Mouse (Mus musculus) kidney, embryonic 14.5 days (tissue): ENCODE results near the gene Slc25a27. TPM values are rescaled to one million over a fixed set of nuclear protein-coding genes. Genes with fewer than 3 reads are reported as not detected.

ENCODE experiments used
- ATAC-seq: fragments of 200-750 bp; cut with Nextera tagmentation; 2 replicates; pipeline ENCODE4 v1.8.0; 2017; ENCODE audit warnings: moderate number of reproducible peaks, mild to moderate bottlenecking, moderate TSS enrichment, moderate library complexity; ENCODE audit not compliant: low FRiP score, low TSS enrichment
- H3K27ac ChIP-seq: fragments of 300-500 bp; sonication (generic); 2 replicates; pipeline ENCODE4 v1.5.1; 2014; ENCODE audit warnings: low read depth, mild to moderate bottlenecking, low read length, moderate library complexity, mixed read lengths
- H3K27me3 ChIP-seq: fragments of 300-500 bp; sonication (generic); 2 replicates; pipeline ENCODE4 v1.6.1; 2014; ENCODE audit warnings: mild to moderate bottlenecking, low read length; ENCODE audit not compliant: control insufficient read depth, insufficient read depth
- H3K36me3 ChIP-seq: fragments of 300-500 bp; sonication (generic); 2 replicates; pipeline ENCODE4 v1.6.1; 2014; ENCODE audit warnings: low read length, mixed read lengths; ENCODE audit not compliant: control insufficient read depth, insufficient read depth
- H3K4me1 ChIP-seq: fragments of 300-500 bp; sonication (generic); 2 replicates; pipeline ENCODE4 v1.6.1; 2014; ENCODE audit warnings: low read length, mixed read lengths; ENCODE audit not compliant: control insufficient read depth, insufficient read depth
- H3K4me2 ChIP-seq: fragments of 300-500 bp; sonication (generic); replicated peaks from 2 replicates; pipeline ENCODE4 v1.6.1; 2014; ENCODE audit warnings: low read depth, mild to moderate bottlenecking, low read length
- H3K4me3 ChIP-seq: fragments of 300-500 bp; sonication (generic); 2 replicates; pipeline ENCODE4 v1.5.1; 2014; ENCODE audit warnings: mild to moderate bottlenecking, low read length
- H3K9ac ChIP-seq: fragments of 300-500 bp; sonication (generic); 2 replicates; pipeline ENCODE4 v1.6.1; 2014; ENCODE audit warnings: low read depth, mild to moderate bottlenecking, low read length, moderate library complexity
- H3K9me3 ChIP-seq: fragments of 300-500 bp; sonication (generic); 2 replicates; pipeline ENCODE4 v1.6.1; 2016; ENCODE audit warnings: low read length; ENCODE audit not compliant: control insufficient read depth
- WGBS: fragments of 180-500 bp; shearing (Covaris S2); extraction: QIAGEN DNeasy Blood & Tissue Kit; methylation state at CpG from one replicate; pipeline ENCODE4 v1.1.7; 2014; 5-methylcytosine and 5-hydroxymethylcytosine counted together
- polyA plus RNA-seq: library from polyadenylated mRNA; unstranded; fragments of >200 nt; fragmentation: Nextera tagmentation; extraction: Ambion mirVana; gene quantifications from 2 replicates; pipeline ENCODE4 v1.2.1, GENCODE M21; 2014

Gene Slc25a27
- polyA plus RNA-seq, 1 experiment from 2014 or later, result 12.7 TPM

DNA sequence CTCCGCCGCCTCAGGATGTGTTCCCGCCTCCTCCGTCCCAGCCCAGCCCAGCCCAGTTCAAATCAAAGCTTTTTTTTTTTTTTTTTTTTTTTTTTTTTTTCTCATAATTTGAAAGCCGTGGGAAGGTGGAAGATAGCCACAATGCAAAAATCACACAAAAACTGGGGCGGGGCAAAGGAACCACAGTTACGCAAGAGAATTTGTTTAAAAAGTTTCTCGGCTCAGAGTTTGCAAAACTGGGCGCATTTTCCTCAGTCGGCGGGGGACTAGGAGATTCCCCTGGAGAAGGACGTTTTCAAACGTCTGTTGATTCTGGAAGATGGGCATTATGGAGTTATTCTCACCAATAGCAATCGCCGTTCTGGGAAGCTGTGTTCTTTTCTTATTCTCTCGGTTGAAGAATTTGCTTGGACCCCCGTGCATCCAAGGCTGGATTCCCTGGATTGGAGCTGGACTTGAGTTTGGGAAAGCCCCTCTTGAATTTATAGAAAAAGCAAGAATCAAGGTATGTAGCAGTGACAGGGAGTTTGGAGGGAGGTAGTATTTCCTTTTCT lies 353 bp upstream of the Slc25a27 start, which contains the start of gene Cyp39a1:
TSS of gene Cyp39a1 (plus strand) at position 136 of the 554 bp plus-strand sequence.
- Histone ChIP-seq H3K9ac (peak within 1 kb of the TSS; percentile 71), H3K36me3 (no peaks in the 10 kb centered on the region), H3K4me3 (peak within 1 kb of the TSS; percentile 89), H3K27ac (no peak within 1 kb of the TSS), H3K27me3 (no peaks in the 10 kb centered on the region), H3K4me1 (peaks cover 13% of the 10 kb centered on the region; the same call in 1 of the 2 replicates), H3K9me3 (no peaks in the 10 kb centered on the region), H3K4me2 (peak within 1 kb of the TSS; percentile 89)
- under 1% methylated on average over 17 of the region's 17 CpGs for WGBS
- peak; percentile 7; the same call in 1 of the 2 replicates for ATAC-seq

DNA sequence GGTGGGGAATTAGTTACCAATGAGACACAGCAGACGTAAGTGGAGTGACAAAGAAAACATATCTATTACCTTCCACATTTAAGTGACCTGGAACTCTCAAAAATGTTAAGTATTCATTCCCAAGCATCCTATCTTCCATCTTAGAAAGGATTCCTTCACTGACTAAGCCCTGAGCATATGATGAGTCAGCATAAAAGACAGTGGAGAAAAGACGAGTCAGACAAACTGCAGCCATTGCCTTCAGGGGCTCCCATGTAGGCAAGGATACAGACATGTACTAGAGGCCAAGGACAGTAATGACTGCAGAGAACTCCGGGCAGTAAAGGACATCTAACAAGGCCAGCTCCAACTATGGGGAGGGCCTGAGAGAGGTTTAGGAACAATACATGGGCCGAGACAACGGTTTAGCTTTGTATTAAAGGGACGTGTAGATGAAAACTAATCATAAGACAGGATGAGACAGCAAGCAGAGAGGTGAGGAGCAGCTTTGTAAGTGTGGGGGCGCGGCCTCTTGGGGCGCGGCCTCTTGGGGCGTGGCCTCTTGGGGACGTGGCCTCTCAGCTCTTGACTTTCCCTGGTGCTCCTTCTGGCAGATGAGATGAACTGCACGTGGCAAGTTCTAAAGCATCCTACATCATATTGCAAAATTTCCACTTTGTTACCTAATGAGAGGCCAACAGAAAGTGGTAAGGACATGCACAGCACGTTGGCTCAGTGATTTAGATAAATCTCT lies 15.5 kb downstream of the Slc25a27 start:
- Histone ChIP-seq H3K36me3 (peaks cover 2% of the 10 kb centered on the region; the same call in 1 of the 2 replicates), H3K4me2 (no peak overlapping the region), H3K4me3 (no peak overlapping the region), H3K9me3 (no peaks in the 10 kb centered on the region), H3K27me3 (no peaks in the 10 kb centered on the region), H3K9ac (no peak overlapping the region), H3K27ac (no peak overlapping the region), H3K4me1 (no peaks in the 10 kb centered on the region)
- WGBS, result 70% methylated on average over 14 of the region's 14 CpGs
- no peak for ATAC-seq

DNA sequence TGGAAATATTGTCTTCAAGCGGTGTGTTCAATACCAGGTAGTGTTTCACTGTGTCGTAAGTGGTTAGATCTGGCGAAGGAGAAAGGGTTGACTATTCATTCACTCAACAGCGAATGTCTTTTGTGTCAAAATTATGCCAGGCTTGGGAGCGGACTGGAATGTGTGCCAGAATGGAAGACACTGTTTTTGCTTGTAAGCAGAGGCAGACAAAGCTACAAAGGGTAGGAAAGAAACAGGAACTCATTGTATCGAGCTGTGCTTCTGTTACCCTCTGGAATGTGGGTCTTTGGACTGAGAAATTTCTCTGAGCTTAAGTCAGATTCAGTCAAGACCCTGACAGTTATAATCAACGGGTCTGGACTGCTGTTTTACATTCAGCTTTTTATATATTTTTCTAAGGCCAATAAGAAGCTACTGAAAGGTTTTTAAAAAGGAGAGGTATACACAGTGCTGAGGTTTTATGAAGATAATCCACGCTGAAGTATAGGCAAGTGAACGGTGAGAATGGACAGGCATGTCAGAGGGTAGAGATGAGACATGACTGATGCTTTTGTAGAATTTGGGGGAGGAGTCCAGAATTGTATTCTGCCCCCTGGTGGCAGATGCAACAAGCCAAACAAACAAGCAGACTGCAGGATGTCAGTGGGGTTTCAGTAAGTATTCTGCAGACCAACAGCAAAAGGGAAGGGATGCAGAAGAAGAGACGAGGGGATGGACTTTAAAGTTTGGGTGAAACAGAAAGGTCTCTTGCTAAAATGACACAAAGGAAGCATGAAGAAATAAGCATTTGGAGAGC lies 17.2 kb downstream of the Slc25a27 start:
- Histone ChIP-seq H3K4me3 (no peak overlapping the region), H3K9me3 (no peaks in the 10 kb centered on the region), H3K27me3 (no peaks in the 10 kb centered on the region), H3K4me2 (no peak overlapping the region), H3K4me1 (no peaks in the 10 kb centered on the region), H3K9ac (no peak overlapping the region), H3K36me3 (peaks cover 2% of the 10 kb centered on the region; the same call in 1 of the 2 replicates), H3K27ac (no peak overlapping the region)
- no peak for ATAC-seq
- WGBS, result 91% methylated on average over 10 of the region's 10 CpGs

DNA sequence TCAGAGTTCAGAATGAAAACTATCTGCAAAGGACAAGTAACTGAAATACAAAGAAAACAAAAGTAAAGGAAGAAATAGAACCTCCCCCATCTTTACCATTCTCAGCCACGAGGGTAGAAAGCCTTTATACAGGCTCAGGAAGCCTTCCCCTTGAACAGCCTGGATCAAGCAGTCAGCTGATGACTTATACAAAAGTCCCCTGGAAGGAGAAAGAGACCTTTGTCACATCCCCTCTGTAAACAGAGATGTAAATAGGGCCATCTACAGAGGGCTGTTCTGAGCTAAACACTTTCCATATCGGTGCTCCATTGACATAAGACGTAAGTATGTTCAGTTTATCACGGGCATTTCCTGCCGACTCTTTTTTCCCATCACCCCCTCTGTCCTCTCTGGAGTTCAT lies 20.1 kb downstream of the Slc25a27 start:
- H3K9ac ChIP-seq, result no peak overlapping the region
- no peaks in the 10 kb centered on the region for H3K9me3 ChIP-seq
- no peak overlapping the region for H3K4me3 ChIP-seq
- no peak overlapping the region for H3K4me2 ChIP-seq
- no peaks in the 10 kb centered on the region for H3K27me3 ChIP-seq
- 65% methylated on average over 5 of the region's 5 CpGs for WGBS
- ATAC-seq, result no peak
- H3K36me3 ChIP-seq, result peaks cover 2% of the 10 kb centered on the region; the same call in 1 of the 2 replicates
- no peaks in the 10 kb centered on the region for H3K4me1 ChIP-seq
- no peak overlapping the region for H3K27ac ChIP-seq

DNA sequence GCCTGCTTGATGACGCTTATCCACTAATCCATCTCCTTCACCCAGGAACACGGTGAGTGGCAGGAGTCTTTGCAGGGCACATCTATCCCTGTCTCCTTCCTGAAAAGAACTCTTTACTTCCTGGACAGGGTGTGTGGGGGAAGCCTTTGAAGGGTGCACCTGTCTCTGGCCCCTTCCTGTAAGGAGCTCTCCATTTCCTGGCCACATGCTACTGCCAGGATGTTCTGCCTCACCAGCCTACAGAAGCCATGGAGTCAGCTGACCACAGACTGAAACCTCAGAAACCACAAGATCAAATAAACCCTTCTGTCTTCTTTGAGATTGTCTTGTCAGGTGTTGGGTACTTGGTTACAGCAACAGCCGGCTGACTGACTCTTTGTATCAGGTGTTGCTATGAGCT lies 21.9 kb downstream of the Slc25a27 start:
- Histone ChIP-seq H3K9ac (no peak overlapping the region), H3K4me3 (no peak overlapping the region), H3K9me3 (no peaks in the 10 kb centered on the region), H3K4me2 (no peak overlapping the region), H3K27ac (no peak overlapping the region), H3K36me3 (peaks cover 2% of the 10 kb centered on the region; the same call in 1 of the 2 replicates), H3K27me3 (no peaks in the 10 kb centered on the region), H3K4me1 (no peaks in the 10 kb centered on the region)
- WGBS, result 89% methylated on average over 3 of the region's 3 CpGs
- ATAC-seq, result no peak

DNA sequence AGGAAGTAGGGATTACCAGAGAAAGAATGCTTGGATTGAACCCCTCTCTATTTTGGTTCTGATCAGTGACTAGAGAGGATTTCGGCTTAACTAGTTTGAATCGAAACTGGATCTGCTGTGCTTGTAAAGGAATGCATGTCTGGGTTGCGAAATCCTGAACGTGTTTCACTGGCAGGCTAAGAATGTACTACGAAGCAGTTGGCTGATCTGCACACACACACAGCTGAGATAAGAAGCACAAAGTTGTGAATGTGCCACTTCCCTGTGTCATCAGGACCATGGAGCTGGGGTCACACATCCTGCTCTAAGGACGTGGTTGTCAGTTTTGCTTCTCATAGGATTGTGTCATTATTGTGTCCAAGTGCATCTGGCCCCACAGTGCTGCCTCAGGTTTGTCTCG lies 22.6 kb downstream of the Slc25a27 start:
- Histone ChIP-seq H3K4me3 (no peak overlapping the region), H3K36me3 (peaks cover 2% of the 10 kb centered on the region; the same call in 1 of the 2 replicates), H3K4me2 (no peak overlapping the region), H3K9me3 (no peaks in the 10 kb centered on the region), H3K27me3 (no peaks in the 10 kb centered on the region), H3K27ac (no peak overlapping the region), H3K9ac (no peak overlapping the region), H3K4me1 (no peaks in the 10 kb centered on the region)
- 83% methylated on average over 7 of the region's 7 CpGs for WGBS
- no peak for ATAC-seq

DNA sequence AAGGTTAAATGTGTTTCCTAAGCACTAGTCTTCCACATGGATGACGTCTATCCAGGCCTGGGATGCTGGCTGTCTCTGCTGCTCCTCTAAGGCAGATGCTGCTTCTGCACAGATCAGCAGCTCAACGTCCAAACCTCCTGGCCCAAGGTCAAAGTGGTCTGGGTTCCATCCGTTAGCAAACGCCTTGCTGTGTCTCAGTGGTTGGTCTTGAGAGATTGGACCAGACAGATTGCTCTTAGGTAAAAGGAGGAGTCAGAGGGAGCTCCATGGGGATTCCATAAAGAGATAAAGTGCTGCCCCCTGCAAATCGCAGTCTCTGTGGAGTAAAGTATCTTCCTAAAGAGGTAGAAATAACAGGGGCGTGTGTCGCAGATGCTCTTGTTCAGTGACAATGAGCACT lies 23.8 kb downstream of the Slc25a27 start:
- no peaks in the 10 kb centered on the region for H3K4me1 ChIP-seq
- H3K9ac ChIP-seq, result no peak overlapping the region
- H3K27ac ChIP-seq, result no peak overlapping the region
- WGBS, result 76% methylated on average over 7 of the region's 7 CpGs
- no peak for ATAC-seq
- H3K36me3 ChIP-seq, result peaks cover 2% of the 10 kb centered on the region; the same call in 1 of the 2 replicates
- H3K27me3 ChIP-seq, result no peaks in the 10 kb centered on the region
- no peak overlapping the region for H3K4me2 ChIP-seq
- H3K4me3 ChIP-seq, result no peak overlapping the region
- H3K9me3 ChIP-seq, result no peaks in the 10 kb centered on the region

DNA sequence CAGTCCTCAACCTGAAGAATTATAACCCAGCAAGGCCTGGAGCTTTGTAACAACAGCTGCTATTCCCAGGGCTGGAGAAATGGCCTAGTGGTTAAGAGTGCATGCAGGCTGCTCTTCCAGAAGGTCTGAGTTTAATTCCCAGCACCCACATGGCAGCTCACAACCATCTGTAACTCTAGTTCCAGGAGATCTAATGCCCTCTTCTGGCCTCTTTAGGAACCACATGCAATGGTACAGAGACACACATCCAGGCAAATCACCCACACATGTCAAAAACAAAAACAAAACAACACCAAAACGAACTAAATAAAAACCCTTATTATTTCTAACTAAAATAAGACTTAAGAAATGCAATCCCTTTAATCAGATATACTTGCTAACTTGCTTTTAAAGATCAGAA lies 26.2 kb downstream of the Slc25a27 start:
- ATAC-seq, result no peak

More for the DNA sequence above, 26.2 kb downstream of the Slc25a27 start:
- 89% methylated on average over 1 of the region's 1 CpGs for WGBS
- Histone ChIP-seq H3K4me1 (no peaks in the 10 kb centered on the region), H3K9me3 (no peaks in the 10 kb centered on the region), H3K27ac (no peak overlapping the region), H3K4me2 (no peak overlapping the region), H3K9ac (no peak overlapping the region), H3K36me3 (no peaks in the 10 kb centered on the region), H3K4me3 (no peak overlapping the region), H3K27me3 (no peaks in the 10 kb centered on the region)
